Mouse (Mus musculus): Measurements from ENCODE around the gene Slc44a1. TPM values are rescaled to one million over a fixed set of nuclear protein-coding genes. Genes with fewer than 3 reads are reported as not detected.

Gene Slc44a1
- total RNA-seq, 2 experiments from 2014 or later = 65.0 to 70.6 TPM

- intact Hi-C loops (cut with DNase I) = loop anchor here (2.0 kb wide), 1 partner anchor 73 kb away; the partner anchor contains the start of gene Slc44a1
- peak in 1 of 2 experiments; percentile 37 for DNase-seq (ENCODE audit: low spot score in 2 of 2)
These were observed 73.3 kb downstream of the Slc44a1 start for GRCm38 (mm10) chr4:53513276-53514081.

- peak; percentile 37 to 70 for DNase-seq (ENCODE audit: low spot score in 2 of 2)
- intact Hi-C loops (cut with DNase I) = no loop called here
These were observed 75.9 kb downstream of the Slc44a1 start for GRCm38 (mm10) chr4:53516011-53516532.

GRCm38 (mm10) chr4:53519429-53519828, 79.2 kb downstream of the Slc44a1 start:
- no peak for DNase-seq (ENCODE audit: low spot score in 2 of 2)
- intact Hi-C loops (cut with DNase I) = no loop called here

- intact Hi-C loops (cut with DNase I) = no loop called here
- DNase-seq (ENCODE audit: low spot score in 2 of 2) = no peak
These were observed 80.8 kb downstream of the Slc44a1 start for GRCm38 (mm10) chr4:53521028-53521427.

- DNase-seq (ENCODE audit: low spot score in 2 of 2) = no peak
- intact Hi-C loops (cut with DNase I) = no loop called here
These were observed 82.4 kb downstream of the Slc44a1 start for GRCm38 (mm10) chr4:53522655-53523054.

- intact Hi-C loops (cut with DNase I) = no loop called here
- no peak for DNase-seq (ENCODE audit: low spot score in 2 of 2)
These were observed 85.3 kb downstream of the Slc44a1 start for GRCm38 (mm10) chr4:53525503-53525902.

- intact Hi-C loops (cut with DNase I) = no loop called here
- DNase-seq (ENCODE audit: low spot score in 2 of 2) = no peak
These were observed 85.8 kb downstream of the Slc44a1 start for GRCm38 (mm10) chr4:53525994-53526393.

GRCm38 (mm10) chr4:53526446-53526845, 86.2 kb downstream of the Slc44a1 start:
- no peak for DNase-seq (ENCODE audit: low spot score in 2 of 2)
- intact Hi-C loops (cut with DNase I) = no loop called here

- DNase-seq (ENCODE audit: low spot score in 2 of 2) = no peak
- intact Hi-C loops (cut with DNase I) = loop anchor here (5.0 kb wide), 1 partner anchor 93 kb away; the partner anchor contains the start of gene Slc44a1
These were observed 95.6 kb downstream of the Slc44a1 start for GRCm38 (mm10) chr4:53535795-53536194.

- intact Hi-C loops (cut with DNase I) = loop anchor here (5.0 kb wide), 1 partner anchor 95 kb away; the partner anchor contains the start of gene Slc44a1
- DNase-seq (ENCODE audit: low spot score in 2 of 2) = no peak
These were observed 96.9 kb downstream of the Slc44a1 start for GRCm38 (mm10) chr4:53537101-53537500.

- intact Hi-C loops (cut with DNase I) = loop anchor here (5.0 kb wide), 1 partner anchor 95 kb away; the partner anchor contains the start of gene Slc44a1
- no peak for DNase-seq (ENCODE audit: low spot score in 2 of 2)
These were observed 97.3 kb downstream of the Slc44a1 start for GRCm38 (mm10) chr4:53537539-53537938.

- DNase-seq (ENCODE audit: low spot score in 2 of 2) = peak; percentile 48 to 52
- intact Hi-C loops (cut with DNase I) = loop anchor here (5.0 kb wide), 1 partner anchor 96 kb away; the partner anchor contains the start of gene Slc44a1
These were observed 98.4 kb downstream of the Slc44a1 start for GRCm38 (mm10) chr4:53538600-53538999.

GRCm38 (mm10) chr4:53539929-53540328, 99.7 kb downstream of the Slc44a1 start:
- DNase-seq (ENCODE audit: low spot score in 2 of 2) = peak in 1 of 2 experiments; percentile 50
- intact Hi-C loops (cut with DNase I) = loop anchor here (5.0 kb wide), 1 partner anchor 98 kb away; the partner anchor contains the start of gene Slc44a1

GRCm38 (mm10) chr4:53543421-53543820, 103.2 kb downstream of the Slc44a1 start:
- intact Hi-C loops (cut with DNase I) = no loop called here
- DNase-seq (ENCODE audit: low spot score in 2 of 2) = no peak

- intact Hi-C loops (cut with DNase I) = no loop called here
- DNase-seq (ENCODE audit: low spot score in 2 of 2) = no peak
These were observed 104.7 kb downstream of the Slc44a1 start for GRCm38 (mm10) chr4:53544889-53545288.

- no peak for DNase-seq (ENCODE audit: low spot score in 2 of 2)
- intact Hi-C loops (cut with DNase I) = no loop called here
These were observed 107.2 kb downstream of the Slc44a1 start for GRCm38 (mm10) chr4:53547381-53547780.

GRCm38 (mm10) chr4:53549375-53549774, 109.2 kb downstream of the Slc44a1 start:
- intact Hi-C loops (cut with DNase I) = no loop called here
- no peak for DNase-seq (ENCODE audit: low spot score in 2 of 2)

- intact Hi-C loops (cut with DNase I) = no loop called here
- no peak for DNase-seq (ENCODE audit: low spot score in 2 of 2)
These were observed 124.4 kb downstream of the Slc44a1 start for GRCm38 (mm10) chr4:53564618-53565017.

- no peak for DNase-seq (ENCODE audit: low spot score in 2 of 2)
- intact Hi-C loops (cut with DNase I) = no loop called here
These were observed 126.9 kb downstream of the Slc44a1 start for GRCm38 (mm10) chr4:53567065-53567464.

GRCm38 (mm10) chr4:53575558-53575957, 135.3 kb downstream of the Slc44a1 start:
- DNase-seq (ENCODE audit: low spot score in 2 of 2) = no peak

GRCm38 (mm10) chr4:53587676-53588075, 147.5 kb downstream of the Slc44a1 start:
- no peak for DNase-seq (ENCODE audit: low spot score in 2 of 2)
- intact Hi-C loops (cut with DNase I) = no loop called here

More at GRCm38 (mm10) chr4:53575558-53575957, 135.3 kb downstream of the Slc44a1 start:
- intact Hi-C loops (cut with DNase I) = no loop called here

All from left cerebral cortex, postnatal 14 days (tissue).